Mouse (Mus musculus): ENCODE data around the gene Vmac. TPM values are rescaled to one million over a fixed set of nuclear protein-coding genes. Genes with fewer than 3 reads are reported as not detected.

Vmac gene
- polyA plus RNA-seq, 1 experiment = 12.4 TPM

DNA sequence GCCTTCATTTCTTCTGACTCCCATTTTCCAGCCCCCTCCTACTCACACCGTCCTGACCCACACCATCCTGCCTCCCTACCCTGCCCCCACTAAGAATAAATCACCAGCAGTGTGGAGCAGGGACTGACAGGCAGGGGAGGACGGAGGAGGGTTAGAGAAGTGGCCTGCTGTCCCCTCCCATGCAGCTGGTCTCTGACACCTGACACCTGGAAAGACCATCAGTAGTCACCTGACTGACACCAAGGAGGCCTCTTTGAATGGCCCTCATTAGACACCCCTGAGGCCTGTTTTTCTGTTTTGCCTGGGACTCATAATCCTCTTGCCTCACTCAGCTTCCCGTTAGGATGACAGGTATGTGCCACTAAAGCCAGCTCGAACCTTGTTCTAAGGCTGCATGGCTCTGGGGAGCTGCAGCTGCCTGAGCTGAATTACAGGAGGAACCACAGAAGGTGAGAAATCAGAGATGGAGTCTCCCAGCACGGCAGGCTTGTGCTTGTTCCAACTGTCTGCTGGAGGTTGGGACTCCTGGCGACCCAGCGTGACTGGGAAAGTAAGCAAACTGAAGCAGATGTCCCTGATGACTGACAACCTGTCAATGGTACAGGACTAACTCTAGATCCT, 9.3 kb upstream of the Vmac start:
- Histone ChIP-seq H3K4me3 (ENCODE audit: control insufficient read depth, low read depth, low read length) (no peak overlapping the region), H3K27me3 (ENCODE audit: control insufficient read depth, insufficient read depth, low read length) (no peaks in the 10 kb centered on the region), H3K4me1 (ENCODE audit: control insufficient read depth, insufficient read depth, low read length) (peaks cover 12% of the 10 kb centered on the region), H3K27ac (ENCODE audit: control insufficient read depth, insufficient read depth, low read depth, low read length) (no peak overlapping the region), H3K36me3 (ENCODE audit: control insufficient read depth, insufficient read depth, low read length) (no peaks in the 10 kb centered on the region)
- no peak for TF ChIP-seq POLR2A (IDR thresholded peaks at IDR 0.05; ENCODE audit: control insufficient read depth, low read depth, low read length)

DNA sequence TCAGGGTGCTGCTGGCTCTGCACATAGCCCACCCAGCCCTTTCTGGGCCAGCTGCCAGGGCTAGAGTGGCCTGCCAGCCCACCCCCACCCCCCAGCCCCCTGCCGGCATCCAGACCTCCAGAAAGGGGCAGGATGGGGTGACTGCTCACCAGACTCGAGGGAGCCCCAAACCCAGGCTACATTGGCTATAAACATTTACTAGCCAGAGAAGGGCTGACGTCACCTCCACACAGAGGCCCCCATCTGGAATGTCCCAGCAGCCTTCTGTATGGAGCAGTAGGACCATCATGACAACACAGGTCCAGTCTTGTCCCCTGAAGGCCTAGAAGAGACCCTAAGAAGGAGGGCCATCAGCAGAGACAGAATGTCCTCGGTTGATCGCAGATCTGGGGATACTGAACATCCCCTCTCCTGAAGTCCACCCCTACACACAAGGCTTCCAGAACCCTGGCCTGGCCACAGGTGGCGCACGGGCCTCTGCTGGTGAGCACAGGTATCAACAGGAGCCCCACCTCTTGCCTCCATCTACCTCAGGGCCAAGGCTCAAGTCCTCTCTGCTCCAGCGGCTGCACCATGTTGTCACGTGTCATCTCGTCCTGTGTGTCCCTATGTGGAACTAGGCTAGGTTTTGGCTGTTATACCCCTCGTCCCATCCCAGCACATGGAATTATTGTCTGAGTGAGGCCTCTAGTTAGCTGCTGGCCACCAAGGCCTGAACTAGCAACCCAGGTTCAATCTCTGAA, 5.8 kb upstream of the Vmac start:
- no peak for TF ChIP-seq CTCF (IDR thresholded peaks at IDR 0.05; ENCODE audit: control insufficient read depth, insufficient read depth, insufficient replicate concordance, low read depth, low read length)
- no peak for TF ChIP-seq POLR2A (IDR thresholded peaks at IDR 0.05; ENCODE audit: control insufficient read depth, low read depth, low read length)
- H3K4me1 ChIP-seq (ENCODE audit: control insufficient read depth, insufficient read depth, low read length) = peaks cover 12% of the 10 kb centered on the region
- no peaks in the 10 kb centered on the region; the same call in 1 of the 2 replicates for H3K36me3 ChIP-seq (ENCODE audit: control insufficient read depth, insufficient read depth, low read length)

DNA sequence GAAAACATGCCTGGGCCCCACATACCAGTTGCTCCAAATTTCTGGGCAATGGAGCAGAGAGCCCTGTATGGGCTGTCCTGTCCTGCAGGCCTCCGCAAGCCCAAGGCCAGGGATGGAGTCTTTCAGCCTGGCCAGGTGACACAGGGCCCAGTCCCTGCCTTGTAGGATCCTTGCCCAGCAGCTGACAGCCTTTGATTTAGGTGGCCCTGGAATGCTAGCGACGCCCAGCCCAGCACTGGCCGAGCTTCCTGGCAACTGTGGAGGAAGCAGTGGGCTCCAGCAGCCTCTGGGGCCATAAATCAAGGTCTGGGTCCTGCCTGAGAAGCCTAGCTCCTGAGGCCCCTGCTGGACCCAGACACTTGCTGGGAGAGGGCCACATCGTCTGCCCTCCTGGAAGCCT, 4.6 kb upstream of the Vmac start:
- no peak overlapping the region for H3K4me3 ChIP-seq (ENCODE audit: control insufficient read depth, low read depth, low read length)
- H3K36me3 ChIP-seq (ENCODE audit: control insufficient read depth, insufficient read depth, low read length) = no peaks in the 10 kb centered on the region; the same call in 1 of the 2 replicates

More for the DNA sequence above, 5.8 kb upstream of the Vmac start:
- Histone ChIP-seq H3K27ac (ENCODE audit: control insufficient read depth, insufficient read depth, low read depth, low read length) (no peak overlapping the region), H3K27me3 (ENCODE audit: control insufficient read depth, insufficient read depth, low read length) (no peaks in the 10 kb centered on the region), H3K4me3 (ENCODE audit: control insufficient read depth, low read depth, low read length) (no peak overlapping the region)

DNA sequence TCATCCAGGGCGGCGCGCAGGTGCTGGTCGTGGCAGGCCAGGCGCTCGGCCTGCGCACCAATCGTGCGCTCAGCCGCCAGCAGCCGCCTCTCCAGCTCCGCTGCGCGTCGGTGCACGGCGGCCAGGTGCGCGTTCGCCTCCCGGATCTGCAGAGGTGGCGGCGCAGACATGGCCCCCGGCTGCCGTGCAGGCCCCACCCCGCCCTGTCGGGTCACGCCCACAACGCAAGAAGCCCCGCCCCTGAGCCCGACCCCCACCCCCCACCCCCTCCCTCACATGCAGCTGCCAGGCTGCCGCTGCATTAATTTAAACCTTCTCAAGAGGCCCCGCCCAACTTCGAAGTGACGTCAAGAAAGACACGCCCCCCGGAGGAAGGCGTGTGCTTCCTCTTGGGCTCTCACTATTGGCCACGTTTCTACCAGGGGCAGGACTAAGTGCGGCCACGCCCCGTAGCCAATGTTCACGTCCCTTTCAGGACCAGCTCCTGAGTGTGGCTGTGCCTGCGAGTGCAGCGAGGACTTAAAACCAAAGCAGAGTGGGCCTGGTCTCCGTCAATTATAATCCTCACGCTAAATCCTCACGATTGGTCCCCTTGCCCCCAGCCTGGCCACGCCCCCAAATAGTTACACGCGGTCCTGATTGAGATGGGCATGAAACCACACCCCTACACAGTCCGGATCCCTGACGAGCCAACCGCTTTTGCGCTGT, 1.0 kb downstream of the Vmac start:
- Histone ChIP-seq H3K27me3 (ENCODE audit: control insufficient read depth, insufficient read depth, low read length) (no peaks in the 10 kb centered on the region), H3K36me3 (ENCODE audit: control insufficient read depth, insufficient read depth, low read length) (no peaks in the 10 kb centered on the region; the same call in 1 of the 2 replicates), H3K4me3 (ENCODE audit: control insufficient read depth, low read depth, low read length) (peak overlapping the region; percentile 91), H3K4me1 (ENCODE audit: control insufficient read depth, insufficient read depth, low read length) (peaks cover 14% of the 10 kb centered on the region), H3K27ac (ENCODE audit: control insufficient read depth, insufficient read depth, low read depth, low read length) (peak overlapping the region; percentile 77)
- TF ChIP-seq CTCF (IDR thresholded peaks at IDR 0.05; ENCODE audit: control insufficient read depth, insufficient read depth, insufficient replicate concordance, low read depth, low read length) (no peak; the same call in 1 of the 2 replicates), POLR2A (IDR thresholded peaks at IDR 0.05; ENCODE audit: control insufficient read depth, low read depth, low read length) (peak; percentile 77)

More for the DNA sequence above, 4.6 kb upstream of the Vmac start:
- no peak for TF ChIP-seq POLR2A (IDR thresholded peaks at IDR 0.05; ENCODE audit: control insufficient read depth, low read depth, low read length)
- TF ChIP-seq CTCF (IDR thresholded peaks at IDR 0.05; ENCODE audit: control insufficient read depth, insufficient read depth, insufficient replicate concordance, low read depth, low read length) = no peak
- H3K27me3 ChIP-seq (ENCODE audit: control insufficient read depth, insufficient read depth, low read length) = no peaks in the 10 kb centered on the region
- peaks cover 6% of the 10 kb centered on the region for H3K4me1 ChIP-seq (ENCODE audit: control insufficient read depth, insufficient read depth, low read length)
- no peak overlapping the region for H3K27ac ChIP-seq (ENCODE audit: control insufficient read depth, insufficient read depth, low read depth, low read length)

DNA sequence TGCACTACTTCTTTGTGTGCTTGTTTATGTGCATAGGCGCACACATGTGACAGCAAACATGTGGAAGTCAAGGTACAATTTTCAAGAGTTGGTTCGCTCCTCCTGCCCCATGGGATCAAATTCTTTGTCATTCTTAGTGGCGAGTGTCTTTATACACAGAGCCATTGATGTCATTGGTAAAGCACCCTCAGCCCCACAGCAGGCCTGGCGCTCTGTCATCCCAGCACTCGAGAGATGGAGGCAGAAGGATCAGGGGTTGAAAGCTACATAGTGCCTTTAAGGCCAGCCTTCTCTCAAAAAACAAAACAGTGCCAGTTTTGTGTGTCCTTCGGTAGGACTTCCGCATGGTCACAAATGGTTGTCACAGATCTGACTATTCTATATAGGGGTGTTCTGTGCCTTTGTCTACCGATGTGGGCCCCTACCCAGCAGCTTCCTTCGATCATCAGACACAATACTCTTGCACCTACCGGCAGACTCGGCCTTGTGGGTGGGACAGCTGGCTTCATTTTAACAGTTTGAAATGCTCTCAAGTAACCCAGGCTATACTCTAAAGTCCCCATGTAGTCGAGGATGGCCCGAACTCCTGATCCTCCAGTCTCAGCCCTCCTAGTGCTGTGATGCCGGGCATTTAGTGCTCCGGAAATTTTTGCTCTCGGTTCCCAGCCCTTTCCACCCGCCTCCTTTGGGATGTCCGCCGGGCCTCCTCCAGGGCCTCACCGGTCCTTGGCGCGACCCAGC, 1.7 kb downstream of the Vmac start:
- H3K27ac ChIP-seq (ENCODE audit: control insufficient read depth, insufficient read depth, low read depth, low read length) = peak overlapping the region; percentile 62
- TF ChIP-seq POLR2A (IDR thresholded peaks at IDR 0.05; ENCODE audit: control insufficient read depth, low read depth, low read length) (no peak), CTCF (IDR thresholded peaks at IDR 0.05; ENCODE audit: control insufficient read depth, insufficient read depth, insufficient replicate concordance, low read depth, low read length) (no peak)

DNA sequence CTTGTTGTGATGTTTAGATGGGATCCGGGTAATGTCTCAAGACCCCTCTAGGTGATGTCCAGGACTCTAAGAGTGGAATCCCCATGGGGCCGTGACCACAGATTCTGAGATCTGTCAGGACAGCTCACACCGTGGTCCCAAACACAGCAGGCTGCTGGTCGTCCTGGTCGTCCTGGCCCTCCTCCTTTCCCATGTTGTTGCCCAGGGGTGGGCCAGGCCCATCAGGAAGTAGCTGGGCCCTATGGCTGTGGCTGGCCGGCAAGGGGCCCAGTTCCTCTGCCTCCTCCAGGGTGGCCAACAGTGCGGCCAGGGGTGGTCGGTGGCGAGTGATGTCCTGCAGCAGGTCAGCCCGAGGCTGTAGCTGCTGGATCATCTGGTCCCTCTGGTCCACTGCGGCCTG, 2.5 kb downstream of the Vmac start:
- H3K4me3 ChIP-seq (ENCODE audit: control insufficient read depth, low read depth, low read length) = no peak overlapping the region
- H3K4me1 ChIP-seq (ENCODE audit: control insufficient read depth, insufficient read depth, low read length) = peaks cover 14% of the 10 kb centered on the region
- TF ChIP-seq CTCF (IDR thresholded peaks at IDR 0.05; ENCODE audit: control insufficient read depth, insufficient read depth, insufficient replicate concordance, low read depth, low read length) (no peak), POLR2A (IDR thresholded peaks at IDR 0.05; ENCODE audit: control insufficient read depth, low read depth, low read length) (no peak)
- H3K27ac ChIP-seq (ENCODE audit: control insufficient read depth, insufficient read depth, low read depth, low read length) = no peak overlapping the region
- no peaks in the 10 kb centered on the region; the same call in 1 of the 2 replicates for H3K36me3 ChIP-seq (ENCODE audit: control insufficient read depth, insufficient read depth, low read length)
- H3K27me3 ChIP-seq (ENCODE audit: control insufficient read depth, insufficient read depth, low read length) = no peaks in the 10 kb centered on the region

More for the DNA sequence above, 1.7 kb downstream of the Vmac start:
- Histone ChIP-seq H3K4me1 (ENCODE audit: control insufficient read depth, insufficient read depth, low read length) (peaks cover 14% of the 10 kb centered on the region), H3K4me3 (ENCODE audit: control insufficient read depth, low read depth, low read length) (peak overlapping the region; percentile 83), H3K36me3 (ENCODE audit: control insufficient read depth, insufficient read depth, low read length) (no peaks in the 10 kb centered on the region; the same call in 1 of the 2 replicates), H3K27me3 (ENCODE audit: control insufficient read depth, insufficient read depth, low read length) (no peaks in the 10 kb centered on the region)

Data from testis, adult 2 months (tissue).